Mouse (Mus musculus): Measurements from ENCODE around the gene Wasf1. TPM values are rescaled to one million over a fixed set of nuclear protein-coding genes. Genes with fewer than 3 reads are reported as not detected.

Gene Wasf1
- polyA plus RNA-seq, 1 experiment from 2014 or later: 9.6 TPM

DNA sequence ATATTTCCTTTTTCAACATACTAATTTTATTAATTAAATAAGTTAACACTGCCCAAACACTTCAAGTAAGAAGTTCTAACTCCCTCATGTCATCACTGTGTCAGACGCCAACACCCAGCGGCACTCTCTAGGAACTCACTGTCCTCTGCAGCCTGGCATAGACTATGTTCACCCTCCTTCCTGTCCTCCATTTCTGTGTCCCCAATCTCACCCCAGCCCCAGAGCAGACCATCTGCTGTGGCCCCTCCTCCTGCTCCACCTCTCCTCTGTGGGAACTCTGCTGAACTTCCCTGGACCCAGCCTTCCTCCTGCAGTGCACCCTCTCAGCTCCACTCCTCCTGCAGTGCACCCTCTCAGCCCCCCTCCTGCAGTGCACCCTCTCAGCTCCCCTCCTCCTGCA, 15.2 kb upstream of the Wasf1 start:
- Histone ChIP-seq H3K4me2 (no peak overlapping the region), H3K9me3 (replicated peaks) (peaks cover 4% of the 10 kb centered on the region), H3K27me3 (no peaks in the 10 kb centered on the region), H3K27ac (no peak overlapping the region), H3K4me1 (replicated peaks) (peaks cover 10% of the 10 kb centered on the region), H3K36me3 (peaks cover 29% of the 10 kb centered on the region), H3K9ac (no peak overlapping the region), H3K4me3 (no peak overlapping the region)
- WGBS: 40% methylated on average over 2 of the region's 2 CpGs
- no peak for ATAC-seq (replicated peaks; ENCODE audit: insufficient number of reproducible peaks, insufficient read depth, low FRiP score, low read depth)

DNA sequence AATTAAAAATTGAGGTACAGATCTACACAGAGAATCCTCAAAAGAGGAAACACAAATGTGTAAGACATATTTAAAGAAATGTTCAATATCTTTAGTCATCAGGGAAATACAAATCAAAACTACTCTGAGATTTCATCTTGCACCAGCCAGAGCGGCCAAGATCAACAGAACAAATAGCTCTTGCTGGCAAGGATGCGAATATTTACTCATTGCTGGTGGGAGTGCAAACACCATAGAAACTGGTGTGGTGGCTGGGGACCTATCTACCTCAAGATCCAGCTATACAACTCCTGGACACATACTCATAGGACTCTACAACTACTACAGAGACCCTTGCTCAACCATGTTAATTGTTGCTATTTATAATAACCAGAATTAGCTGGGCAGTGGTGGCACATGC, 12.0 kb upstream of the Wasf1 start:
- no peak for ATAC-seq (replicated peaks; ENCODE audit: insufficient number of reproducible peaks, insufficient read depth, low FRiP score, low read depth)
- H3K4me2 ChIP-seq: no peak overlapping the region
- no peaks in the 10 kb centered on the region for H3K9me3 ChIP-seq (replicated peaks)
- WGBS: 84% methylated on average over 2 of the region's 2 CpGs
- no peak overlapping the region for H3K4me3 ChIP-seq
- H3K27me3 ChIP-seq: no peaks in the 10 kb centered on the region
- H3K4me1 ChIP-seq (replicated peaks): peaks cover 10% of the 10 kb centered on the region
- H3K27ac ChIP-seq: no peak overlapping the region
- peaks cover 9% of the 10 kb centered on the region; the same call in 1 of the 2 replicates for H3K36me3 ChIP-seq
- H3K9ac ChIP-seq: no peak overlapping the region

GRCm38 (mm10) chr10:40872052-40872451, 11.2 kb upstream of the Wasf1 start:
- Histone ChIP-seq H3K27me3 (no peaks in the 10 kb centered on the region), H3K9me3 (replicated peaks) (no peaks in the 10 kb centered on the region), H3K4me1 (replicated peaks) (peaks cover 10% of the 10 kb centered on the region), H3K9ac (no peak overlapping the region), H3K4me3 (no peak overlapping the region), H3K4me2 (no peak overlapping the region), H3K36me3 (peaks cover 6% of the 10 kb centered on the region; the same call in 1 of the 2 replicates), H3K27ac (no peak overlapping the region)
- ATAC-seq (replicated peaks; ENCODE audit: insufficient number of reproducible peaks, insufficient read depth, low FRiP score, low read depth): no peak
- 66% methylated on average over 2 of the region's 2 CpGs for WGBS

GRCm38 (mm10) chr10:40878246-40878645, 5.0 kb upstream of the Wasf1 start:
- H3K4me3 ChIP-seq: no peak overlapping the region
- peaks cover 35% of the 10 kb centered on the region for H3K4me1 ChIP-seq (replicated peaks)
- no peak overlapping the region for H3K27ac ChIP-seq
- no peaks in the 10 kb centered on the region for H3K9me3 ChIP-seq (replicated peaks)
- 65% methylated on average over 3 of the region's 3 CpGs for WGBS
- no peak for ATAC-seq (replicated peaks; ENCODE audit: insufficient number of reproducible peaks, insufficient read depth, low FRiP score, low read depth)
- no peak overlapping the region for H3K4me2 ChIP-seq
- H3K9ac ChIP-seq: no peak overlapping the region
- 0 out of 2 replicates have a peak, but pooled peaks cover 3% of the 10 kb centered on the region for H3K36me3 ChIP-seq
- no peaks in the 10 kb centered on the region for H3K27me3 ChIP-seq

- no peak overlapping the region for H3K9ac ChIP-seq
- no peak for ATAC-seq (replicated peaks; ENCODE audit: insufficient number of reproducible peaks, insufficient read depth, low FRiP score, low read depth)
- 61% methylated on average over 9 of the region's 9 CpGs for WGBS
- no peaks in the 10 kb centered on the region for H3K9me3 ChIP-seq (replicated peaks)
- peaks cover 35% of the 10 kb centered on the region for H3K4me1 ChIP-seq (replicated peaks)
- H3K27me3 ChIP-seq: no peaks in the 10 kb centered on the region
- H3K4me2 ChIP-seq: no peak overlapping the region
- no peak overlapping the region for H3K27ac ChIP-seq
- no peak overlapping the region for H3K4me3 ChIP-seq
- H3K36me3 ChIP-seq: 0 out of 2 replicates have a peak, but pooled peaks cover 3% of the 10 kb centered on the region
These were observed 3.3 kb upstream of the Wasf1 start for GRCm38 (mm10) chr10:40879969-40880368.

DNA sequence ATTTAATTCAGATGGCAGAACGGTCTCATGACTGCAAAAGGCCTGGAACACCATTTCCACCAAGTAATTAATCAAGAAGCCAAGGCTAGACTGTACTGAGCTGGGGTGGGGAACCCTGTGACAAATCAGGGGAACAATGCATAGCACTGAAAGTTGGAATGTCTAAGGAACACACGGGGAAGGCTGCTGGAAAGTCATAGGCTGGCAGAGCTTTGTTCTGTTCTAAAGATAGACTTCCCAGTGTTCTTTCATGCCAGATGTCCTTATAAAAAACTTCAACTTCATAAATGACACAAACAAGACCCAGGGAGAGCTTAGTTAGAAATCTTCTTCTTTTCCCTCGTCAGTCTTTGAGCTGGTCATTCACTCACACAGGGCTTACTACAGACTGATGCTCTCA, 2.0 kb upstream of the Wasf1 start:
- H3K9me3 ChIP-seq (replicated peaks): no peaks in the 10 kb centered on the region
- H3K9ac ChIP-seq: no peak overlapping the region
- peak overlapping the region; percentile 73 for H3K27ac ChIP-seq
- WGBS: 49% methylated on average over 3 of the region's 3 CpGs
- peaks cover 35% of the 10 kb centered on the region for H3K4me1 ChIP-seq (replicated peaks)
- ATAC-seq (replicated peaks; ENCODE audit: insufficient number of reproducible peaks, insufficient read depth, low FRiP score, low read depth): no peak
- H3K4me3 ChIP-seq: peak overlapping the region; percentile 88; the same call in 1 of the 2 replicates
- H3K4me2 ChIP-seq: peak overlapping the region; percentile 97
- no peaks in the 10 kb centered on the region for H3K36me3 ChIP-seq
- no peaks in the 10 kb centered on the region for H3K27me3 ChIP-seq

GRCm38 (mm10) chr10:40882333-40882732, 942 bp upstream of the Wasf1 start:
- Histone ChIP-seq H3K9me3 (replicated peaks) (no peaks in the 10 kb centered on the region), H3K4me2 (peak overlapping the region; percentile 97), H3K27me3 (no peaks in the 10 kb centered on the region), H3K36me3 (no peaks in the 10 kb centered on the region), H3K4me1 (replicated peaks) (peaks cover 35% of the 10 kb centered on the region), H3K9ac (peak overlapping the region; percentile 81), H3K27ac (peak overlapping the region; percentile 82), H3K4me3 (peak overlapping the region; percentile 88)
- 11% methylated on average over 9 of the region's 9 CpGs for WGBS
- no peak for ATAC-seq (replicated peaks; ENCODE audit: insufficient number of reproducible peaks, insufficient read depth, low FRiP score, low read depth)

GRCm38 (mm10) chr10:40883644-40884278, 486 bp downstream of the Wasf1 start:
- peak overlapping the region; percentile 93 for H3K27ac ChIP-seq
- no peaks in the 10 kb centered on the region for H3K27me3 ChIP-seq
- under 1% methylated on average over 78 of the region's 87 CpGs for WGBS
- peak overlapping the region; percentile 97 for H3K4me2 ChIP-seq
- peak overlapping the region; percentile 88 for H3K4me3 ChIP-seq
- peak overlapping the region; percentile 84 for H3K9ac ChIP-seq
- no peaks in the 10 kb centered on the region for H3K36me3 ChIP-seq
- no peaks in the 10 kb centered on the region for H3K9me3 ChIP-seq (replicated peaks)
- H3K4me1 ChIP-seq (replicated peaks): peaks cover 29% of the 10 kb centered on the region
- peak; percentile 82 for ATAC-seq (replicated peaks; ENCODE audit: insufficient number of reproducible peaks, insufficient read depth, low FRiP score, low read depth)

DNA sequence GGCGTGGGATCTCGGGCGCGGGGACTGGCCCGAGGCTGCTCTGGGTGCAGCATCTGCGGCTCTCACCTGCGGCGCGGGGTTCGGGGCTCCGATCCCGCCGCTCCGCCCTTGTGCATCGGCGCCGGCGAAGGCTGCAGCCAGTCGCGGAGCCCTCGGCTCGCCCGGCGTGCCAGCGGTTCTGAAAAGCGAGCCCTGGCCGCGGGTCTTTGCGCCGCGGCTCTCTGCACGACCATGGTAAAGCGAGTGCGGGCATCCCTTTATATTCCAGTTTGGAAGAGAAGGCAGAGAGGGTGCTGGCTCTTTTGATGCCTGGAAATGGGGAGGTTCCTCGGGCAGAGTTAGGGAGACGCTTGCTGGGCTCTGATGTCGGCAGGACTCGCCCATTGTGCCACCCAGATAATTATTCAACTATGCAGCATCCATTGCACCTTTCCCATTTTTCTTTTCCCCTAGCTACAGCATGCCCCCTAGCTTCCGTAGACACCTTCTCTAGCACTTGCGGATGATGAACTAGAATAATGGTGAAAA, 1.1 kb downstream of the Wasf1 start:
- ATAC-seq (replicated peaks; ENCODE audit: insufficient number of reproducible peaks, insufficient read depth, low FRiP score, low read depth): peak; percentile 7; the same call in 1 of the 2 replicates
- Histone ChIP-seq H3K27me3 (no peaks in the 10 kb centered on the region), H3K36me3 (no peaks in the 10 kb centered on the region), H3K4me3 (peak overlapping the region; percentile 88), H3K4me2 (peak overlapping the region; percentile 97), H3K9ac (peak overlapping the region; percentile 84), H3K27ac (peak overlapping the region; percentile 93), H3K4me1 (replicated peaks) (peaks cover 25% of the 10 kb centered on the region), H3K9me3 (replicated peaks) (no peaks in the 10 kb centered on the region)
- under 1% methylated on average over 37 of the region's 40 CpGs for WGBS

DNA sequence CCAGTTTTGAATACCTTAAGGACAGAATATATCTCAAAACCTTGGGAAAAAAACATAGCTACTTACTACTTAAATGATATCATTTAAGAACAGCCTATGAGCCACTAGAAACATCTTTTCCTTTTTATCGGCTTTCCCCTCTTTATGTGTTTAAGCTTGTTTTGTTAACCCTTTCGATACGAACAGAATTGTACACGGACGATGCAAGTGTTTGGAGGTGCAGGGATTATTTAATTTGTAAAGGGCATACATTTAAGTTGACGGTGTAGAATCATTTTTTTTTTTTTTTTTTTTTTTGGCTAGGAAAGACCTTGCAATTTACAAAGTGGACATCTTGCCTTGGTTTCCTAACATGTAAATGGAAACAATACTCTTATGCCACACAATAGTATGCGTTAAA, 2.2 kb downstream of the Wasf1 start:
- 75% methylated on average over 7 of the region's 7 CpGs for WGBS
- H3K36me3 ChIP-seq: no peaks in the 10 kb centered on the region
- no peak overlapping the region for H3K9ac ChIP-seq
- ATAC-seq (replicated peaks; ENCODE audit: insufficient number of reproducible peaks, insufficient read depth, low FRiP score, low read depth): no peak
- H3K4me1 ChIP-seq (replicated peaks): peaks cover 17% of the 10 kb centered on the region
- H3K27me3 ChIP-seq: no peaks in the 10 kb centered on the region
- no peaks in the 10 kb centered on the region for H3K9me3 ChIP-seq (replicated peaks)
- no peak overlapping the region for H3K4me2 ChIP-seq
- no peak overlapping the region for H3K27ac ChIP-seq
- no peak overlapping the region for H3K4me3 ChIP-seq

GRCm38 (mm10) chr10:40887316-40887715, 4.0 kb downstream of the Wasf1 start:
- Histone ChIP-seq H3K4me3 (no peak overlapping the region), H3K27ac (no peak overlapping the region), H3K27me3 (no peaks in the 10 kb centered on the region), H3K36me3 (no peaks in the 10 kb centered on the region), H3K9me3 (replicated peaks) (no peaks in the 10 kb centered on the region), H3K9ac (no peak overlapping the region), H3K4me1 (replicated peaks) (no peaks in the 10 kb centered on the region), H3K4me2 (no peak overlapping the region)
- no peak for ATAC-seq (replicated peaks; ENCODE audit: insufficient number of reproducible peaks, insufficient read depth, low FRiP score, low read depth)
- 84% methylated on average over 2 of the region's 2 CpGs for WGBS

GRCm38 (mm10) chr10:40889146-40889545, 5.9 kb downstream of the Wasf1 start:
- Histone ChIP-seq H3K9ac (no peak overlapping the region), H3K36me3 (no peaks in the 10 kb centered on the region), H3K4me2 (no peak overlapping the region), H3K9me3 (replicated peaks) (no peaks in the 10 kb centered on the region), H3K27ac (no peak overlapping the region), H3K27me3 (no peaks in the 10 kb centered on the region), H3K4me1 (replicated peaks) (no peaks in the 10 kb centered on the region), H3K4me3 (no peak overlapping the region)
- 79% methylated on average over 4 of the region's 4 CpGs for WGBS
- ATAC-seq (replicated peaks; ENCODE audit: insufficient number of reproducible peaks, insufficient read depth, low FRiP score, low read depth): no peak

Measured in heart, embryonic 15.5 days (tissue).